Mouse (Mus musculus) embryo, embryonic 11 days (tissue): ENCODE data around the gene Ascl5.
A peak's percentile ranks its signal among the peaks of the same experiment; 100 is the strongest.

ENCODE experiments used
- DNase-seq: peaks from one replicate; pipeline ENCODE4 v3.0.0-alpha.2; 2015

Gene Ascl5

DNA sequence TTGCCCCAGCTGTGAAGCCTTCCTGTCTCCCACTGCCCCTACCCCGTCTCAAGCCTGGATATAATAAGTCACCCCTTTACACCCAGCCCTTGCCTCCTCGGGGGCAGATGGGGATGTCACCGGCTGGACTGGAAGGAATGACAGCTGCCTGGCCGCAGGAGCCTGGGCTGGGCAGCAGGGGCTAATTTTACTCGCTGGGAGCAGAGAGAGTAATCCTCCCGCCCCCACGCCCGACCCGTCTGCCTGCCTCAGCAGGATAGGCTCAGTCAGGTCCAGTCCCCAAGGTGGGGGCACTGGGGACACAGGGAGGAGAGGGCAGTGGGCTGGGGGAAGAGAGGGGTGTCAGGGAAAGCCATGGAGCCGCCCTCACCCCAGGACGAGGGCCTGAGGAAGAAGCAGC, 1.9 kb downstream of the Ascl5 start, which contains the start of gene Cacna1s:
Gene Cacna1s (plus strand): TSS at position 204 of the 400 bp plus-strand sequence.
- no peak for DNase-seq

DNA sequence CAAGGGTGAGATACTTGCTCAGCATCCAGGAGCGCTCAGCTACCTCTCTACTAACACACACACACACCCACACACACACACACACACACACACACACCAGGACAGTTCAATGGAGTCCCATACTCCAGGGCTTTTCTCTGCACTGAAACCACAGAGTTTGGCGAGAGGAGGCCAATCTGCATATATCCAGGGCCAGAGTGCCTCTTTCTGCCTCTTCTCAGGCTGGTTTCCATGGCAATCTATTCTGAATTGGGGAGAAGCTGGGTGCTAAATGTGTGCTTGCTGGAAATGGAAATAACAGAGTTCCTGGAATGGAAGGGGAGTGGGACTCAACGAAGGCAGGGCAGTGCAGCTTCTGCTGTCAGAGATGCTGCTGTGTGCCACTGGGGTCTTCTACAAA, 5.2 kb downstream of the Ascl5 start:
- DNase-seq: no peak

GRCm38 (mm10) chr1:136058594-136058993, 8.0 kb downstream of the Ascl5 start:
- DNase-seq: no peak

DNA sequence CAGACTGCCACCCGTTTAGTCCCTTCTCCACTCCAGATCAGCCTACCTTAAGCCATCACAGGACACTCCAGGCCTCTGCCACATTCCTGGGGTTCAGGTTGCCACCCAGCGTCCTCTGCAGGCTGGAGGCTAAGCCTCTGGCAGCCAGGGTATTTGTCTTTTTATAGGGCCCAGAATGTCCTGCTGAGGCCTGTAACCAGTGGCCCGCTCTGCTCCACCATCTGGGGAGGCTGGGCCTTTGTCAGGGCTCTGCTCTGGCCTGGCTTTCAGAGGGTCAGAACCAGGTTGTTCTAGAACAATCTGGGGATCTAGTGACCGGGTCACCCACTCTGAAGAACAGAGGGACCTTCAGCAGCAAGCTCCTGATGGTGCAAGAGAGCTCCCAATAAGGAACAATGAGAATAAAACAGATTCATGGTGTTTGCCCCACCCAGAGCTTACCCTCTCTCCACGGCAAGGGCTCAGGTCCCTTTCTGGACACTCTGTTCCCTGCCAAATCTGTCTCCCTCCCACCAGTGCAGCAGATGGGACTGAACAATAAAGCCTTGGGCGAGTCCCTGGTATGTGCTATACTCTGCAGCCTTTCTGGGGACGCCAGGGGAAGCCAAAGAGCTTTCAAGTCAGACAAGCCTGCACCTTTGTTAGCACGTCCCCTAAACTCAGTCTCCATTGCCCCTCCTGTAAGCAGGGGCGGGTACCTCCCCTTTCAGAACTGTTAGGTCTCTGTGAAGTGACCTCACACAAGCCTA, 10.6 kb downstream of the Ascl5 start:
- no peak for DNase-seq

- DNase-seq: no peak
Measured at GRCm38 (mm10) chr1:136061790-136062141, 11.2 kb downstream of the Ascl5 start.

- DNase-seq: no peak
Measured at GRCm38 (mm10) chr1:136063991-136064390, 13.4 kb downstream of the Ascl5 start.

DNA sequence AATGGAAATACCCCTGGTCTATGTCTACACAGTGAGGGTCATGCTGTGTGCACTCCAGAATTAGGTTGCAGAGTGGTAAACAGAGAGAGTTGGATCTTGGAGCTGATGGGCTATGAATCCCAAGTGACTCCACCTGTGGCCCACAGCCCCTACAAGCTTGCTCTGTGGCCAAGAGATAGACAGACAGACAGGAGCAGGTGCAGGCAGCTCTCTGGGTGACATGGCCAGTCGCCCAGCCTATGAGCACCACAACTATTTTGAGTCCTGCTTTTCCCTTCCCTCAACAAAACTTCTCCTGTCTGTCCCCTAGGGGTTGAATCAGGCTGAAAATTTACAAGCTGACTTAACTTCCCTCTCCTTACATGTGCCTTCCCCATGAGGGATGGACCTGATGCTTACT, 16.0 kb downstream of the Ascl5 start:
- DNase-seq: no peak

- no peak for DNase-seq
Measured at GRCm38 (mm10) chr1:136067579-136067978, 17.0 kb downstream of the Ascl5 start.

DNA sequence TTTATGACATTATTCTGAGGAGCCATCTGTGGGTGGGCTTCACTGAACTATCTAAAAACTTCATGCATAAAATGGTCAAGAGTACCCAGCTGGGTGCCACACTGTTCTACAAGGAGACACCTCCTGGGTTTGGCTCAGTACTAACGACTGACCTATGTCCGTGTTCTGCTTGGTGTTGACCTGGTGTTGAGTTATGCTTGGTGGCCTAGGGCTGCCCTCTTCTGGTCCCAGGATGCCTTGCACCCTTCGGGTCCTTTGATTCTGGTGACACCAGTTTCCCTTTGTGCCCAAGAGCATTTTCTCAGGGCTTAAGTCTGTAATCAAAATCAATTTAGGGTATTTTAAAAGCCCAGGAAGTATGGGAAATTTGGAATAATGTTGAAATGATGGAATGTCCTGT, 25.5 kb downstream of the Ascl5 start:
- DNase-seq: peak; percentile 58

- DNase-seq: no peak
Measured at GRCm38 (mm10) chr1:136077656-136078055, 27.1 kb downstream of the Ascl5 start.

- no peak for DNase-seq
Measured at GRCm38 (mm10) chr1:136081161-136081560, 30.6 kb downstream of the Ascl5 start.

DNA sequence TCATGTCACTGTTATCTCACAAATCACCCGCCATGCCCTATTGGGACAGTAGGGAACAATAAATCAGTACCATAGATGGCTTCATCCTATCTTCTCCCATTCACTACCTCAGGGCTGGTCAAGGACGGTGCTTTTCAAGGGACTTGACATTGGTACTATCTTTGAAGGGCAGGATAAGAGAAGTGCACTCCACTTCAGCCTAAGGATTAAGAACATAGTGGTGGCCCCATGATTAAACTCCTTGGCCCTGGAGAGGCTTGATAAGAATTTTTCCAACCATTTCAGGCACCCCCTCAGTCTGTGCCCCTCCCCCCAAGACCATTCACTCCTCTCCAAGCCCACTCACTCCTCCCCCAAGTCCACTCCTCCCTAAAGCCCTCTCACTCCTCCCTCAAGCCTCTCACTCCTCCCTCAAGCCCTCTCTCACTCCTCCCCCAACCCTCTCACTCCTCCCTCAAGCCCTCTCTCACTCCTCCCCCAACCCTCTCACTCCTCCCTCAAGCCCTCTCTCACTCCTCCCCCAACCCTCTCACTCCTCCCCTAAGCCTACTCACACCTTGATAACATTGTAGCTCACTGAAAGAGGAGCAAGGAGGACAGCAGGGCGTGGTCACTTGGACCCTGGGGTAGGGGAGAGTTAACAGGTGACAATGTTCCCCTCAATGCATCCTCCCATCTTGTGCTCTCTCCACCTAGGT, 35.5 kb downstream of the Ascl5 start:
- no peak for DNase-seq

- DNase-seq: no peak
Measured at GRCm38 (mm10) chr1:136089368-136090165, 39.0 kb downstream of the Ascl5 start.

DNA sequence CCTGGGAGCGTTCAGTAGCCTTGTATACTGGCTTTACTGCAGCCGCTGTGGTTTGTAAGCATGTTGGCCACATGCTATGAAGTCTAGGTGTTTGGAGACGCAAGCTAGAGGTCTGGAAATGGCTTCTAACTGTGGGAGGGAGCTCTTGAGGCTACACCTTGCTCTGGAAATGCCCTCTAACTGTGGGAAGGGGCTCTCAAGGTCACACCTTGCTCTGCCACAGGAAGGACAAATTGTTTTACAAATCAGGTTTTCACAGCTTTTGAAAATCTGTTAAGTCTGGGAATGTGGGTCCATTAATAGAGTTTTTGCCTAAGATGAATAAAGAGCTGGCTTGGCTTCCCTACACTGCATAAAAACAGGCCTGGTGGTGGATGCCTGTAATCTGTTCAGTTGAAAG, 43.1 kb downstream of the Ascl5 start:
- no peak for DNase-seq

- DNase-seq: no peak
Measured at GRCm38 (mm10) chr1:136094807-136095206, 44.2 kb downstream of the Ascl5 start.
